Mouse (Mus musculus) G1E (cell line): ENCODE measurements at regions not wholly inside any gene's neighbourhood (a gene's known extent, or its start where the extent isn't known, plus 50 kb on each side); places are given as distances from the start of the nearest gene placed in this dataset.

Experiments used
- ATAC-seq: 2 replicates; pipeline ENCODE4 v1.8.0; 2016; ENCODE audit warnings: mild to moderate bottlenecking; ENCODE audit not compliant: insufficient number of reproducible peaks, poor library complexity, low FRiP score, severe bottlenecking; ENCODE audit errors: extremely low read depth
- DNase-seq: peaks from one replicate; pipeline ENCODE4 v3.0.0; 2012; ENCODE audit warnings: low spot score
- H3K27me3 ChIP-seq: 2 replicates; pipeline ENCODE4 v1.6.1; 2012; ENCODE audit warnings: mild to moderate bottlenecking, low read length, inconsistent platforms; ENCODE audit not compliant: insufficient read depth
- H3K36me3 ChIP-seq: replicated peaks from 2 replicates; pipeline ENCODE3; 2012; ENCODE audit warnings: mild to moderate bottlenecking, inconsistent platforms
- H3K4me1 ChIP-seq: 2 replicates; pipeline ENCODE4 v1.6.1; 2012; ENCODE audit warnings: low read depth, low read length, inconsistent platforms, mixed read lengths; ENCODE audit not compliant: insufficient read depth
- H3K4me3 ChIP-seq: 2 replicates; pipeline ENCODE4 v1.5.1; 2012; ENCODE audit warnings: low read depth, mild to moderate bottlenecking, inconsistent platforms, low read length, moderate library complexity, mixed read lengths
- H3K9me3 ChIP-seq: replicated peaks from 2 replicates; pipeline ENCODE4 v1.6.1; 2012; ENCODE audit warnings: inconsistent platforms
- CTCF ChIP-seq: IDR thresholded peaks from 2 replicates; pipeline ENCODE4 v1.5.1; 2012; ENCODE audit warnings: low read depth, low read length, inconsistent platforms, mixed read lengths
- GATA1 ChIP-seq: IDR thresholded peaks from 2 replicates; pipeline ENCODE4 v1.6.1; 2012; ENCODE audit warnings: borderline replicate concordance, low read length, inconsistent platforms, mixed read lengths
- GATA2 ChIP-seq: IDR thresholded peaks from 2 replicates; pipeline ENCODE4 v1.6.1; 2012; ENCODE audit warnings: low read depth, low read length, inconsistent platforms, borderline replicate concordance
- POLR2AphosphoS5 ChIP-seq: IDR thresholded peaks from 2 replicates; pipeline ENCODE4 v1.6.1; 2012; ENCODE audit warnings: low read depth, low read length, inconsistent platforms; ENCODE audit not compliant: insufficient replicate concordance
- TAL1 ChIP-seq: conservative IDR thresholded peaks from 2 replicates; pipeline ENCODE4 v1.6.1; 2012; ENCODE audit warnings: low read depth, low read length, inconsistent platforms, mixed read lengths

DNA sequence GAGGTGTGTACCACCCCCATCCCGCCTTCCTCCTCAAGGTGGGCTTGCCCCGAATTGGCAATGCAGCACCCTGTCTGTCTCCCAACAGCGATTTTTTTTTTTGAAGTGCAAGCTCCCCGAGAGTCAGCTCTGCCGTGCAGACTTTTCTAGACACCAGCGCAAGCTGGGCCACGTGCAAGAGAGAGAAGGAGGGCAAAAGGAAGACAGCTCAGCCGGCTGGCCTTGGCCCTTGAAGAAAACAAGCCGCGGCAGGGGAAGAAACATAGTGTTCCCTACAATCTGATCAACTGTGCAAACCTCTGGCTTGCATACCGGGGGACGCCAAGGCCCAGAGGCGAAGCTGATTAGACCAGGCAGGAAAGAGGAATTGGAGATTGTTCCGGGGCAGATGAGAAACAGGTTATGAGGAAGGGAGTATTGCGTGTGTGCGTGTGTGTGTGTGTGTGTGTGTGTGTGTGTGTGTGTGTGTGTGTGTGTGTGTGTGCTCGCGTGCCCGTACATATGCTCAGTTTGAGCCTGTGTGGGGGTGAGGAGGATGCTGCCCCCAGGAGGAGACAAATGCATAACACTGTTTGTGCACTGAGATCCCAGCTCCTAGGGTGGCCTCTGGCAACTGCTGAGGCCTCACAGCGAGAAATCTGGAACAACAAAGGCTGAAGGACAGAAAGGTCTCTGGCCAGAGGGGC is 83.2 kb upstream of the Zfp648 start:
- peaks cover 17% of the 10 kb centered on the region for H3K27me3 ChIP-seq
- H3K4me3 ChIP-seq = no peak overlapping the region
- ATAC-seq (no peak), DNase-seq (no peak)
- no peaks in the 10 kb centered on the region for H3K36me3 ChIP-seq
- H3K4me1 ChIP-seq = no peaks in the 10 kb centered on the region
- TF ChIP-seq GATA2 = no peak
- TF ChIP-seq CTCF = no peak
- no peak for TF ChIP-seq TAL1
- no peak for TF ChIP-seq POLR2AphosphoS5
- no peak for TF ChIP-seq GATA1
- no peaks in the 10 kb centered on the region for H3K9me3 ChIP-seq

DNA sequence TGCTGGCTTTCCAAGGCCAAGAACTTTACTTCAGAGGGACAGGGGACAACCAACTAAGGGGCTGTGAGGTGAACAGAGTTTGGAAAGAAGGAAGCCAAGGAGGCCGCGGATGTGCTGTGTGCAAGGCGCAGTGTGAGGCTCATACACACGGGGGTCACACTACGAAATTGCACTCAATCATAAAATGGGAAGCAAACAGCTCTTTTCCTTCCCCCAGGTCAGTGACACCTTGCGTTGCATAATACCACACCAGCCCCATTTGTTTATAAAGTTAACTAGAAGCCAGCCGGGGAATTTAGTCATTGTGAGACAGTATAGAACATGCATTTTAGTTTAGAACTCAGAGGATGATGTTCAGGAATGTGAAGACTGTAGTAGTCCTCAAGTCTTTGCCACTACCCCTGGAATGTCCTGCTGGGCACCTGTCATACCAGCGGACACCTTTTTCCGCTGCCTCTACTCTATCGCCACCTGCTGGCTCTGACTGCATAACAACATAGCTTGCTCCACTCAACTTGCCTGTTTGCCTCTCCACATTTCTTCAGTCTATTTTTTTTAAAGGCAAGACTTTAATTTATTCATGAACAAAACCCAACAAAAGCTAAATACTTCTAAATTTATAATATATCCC is 82.5 kb upstream of the Zfp648 start:
- peak; percentile 57; the same call in 1 of the 2 replicates for ATAC-seq
- Histone ChIP-seq H3K27me3 (peaks cover 15% of the 10 kb centered on the region), H3K4me1 (no peaks in the 10 kb centered on the region), H3K4me3 (no peak overlapping the region), H3K36me3 (no peaks in the 10 kb centered on the region), H3K9me3 (no peaks in the 10 kb centered on the region)
- peak; percentile 29 for DNase-seq
- TF ChIP-seq GATA2 = no peak
- peak; percentile 63 for TF ChIP-seq CTCF

GRCm38 (mm10) chr1:154119611-154120010 is 81.4 kb upstream of the Zfp648 start:
- Histone ChIP-seq H3K27me3 (peaks cover 11% of the 10 kb centered on the region; the same call in 1 of the 2 replicates), H3K4me3 (no peak overlapping the region), H3K9me3 (no peaks in the 10 kb centered on the region), H3K4me1 (no peaks in the 10 kb centered on the region), H3K36me3 (no peaks in the 10 kb centered on the region)
- no peak for TF ChIP-seq CTCF
- no peak for TF ChIP-seq GATA1
- no peak for TF ChIP-seq GATA2
- TF ChIP-seq POLR2AphosphoS5 = no peak
- TF ChIP-seq TAL1 = no peak
- DNase-seq (no peak), ATAC-seq (no peak)

DNA sequence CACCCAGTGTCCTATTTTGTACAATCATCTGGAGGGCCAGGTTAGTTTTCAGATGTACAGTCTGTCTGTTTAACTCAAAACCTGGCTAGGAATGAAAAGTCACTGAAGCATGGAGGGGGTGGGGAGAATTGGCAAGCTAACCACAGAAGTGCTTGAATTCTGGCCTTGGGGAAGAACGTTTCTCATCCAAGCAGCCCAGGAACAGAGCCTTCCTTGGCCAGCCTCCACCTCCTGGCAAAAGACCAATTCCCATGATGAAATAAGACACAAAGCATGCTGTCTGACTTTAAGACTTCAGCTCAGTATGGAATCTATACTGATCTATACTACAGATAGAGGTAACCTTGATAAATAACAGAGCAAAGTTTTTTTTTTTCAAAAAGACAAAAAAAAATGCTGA is 80.3 kb upstream of the Zfp648 start:
- H3K36me3 ChIP-seq = no peaks in the 10 kb centered on the region
- H3K9me3 ChIP-seq = no peaks in the 10 kb centered on the region
- H3K4me3 ChIP-seq = no peak overlapping the region
- ATAC-seq (no peak), DNase-seq (no peak)
- H3K4me1 ChIP-seq = no peaks in the 10 kb centered on the region
- TF ChIP-seq GATA1 = no peak
- no peak for TF ChIP-seq POLR2AphosphoS5
- no peak for TF ChIP-seq GATA2
- no peak for TF ChIP-seq CTCF
- TF ChIP-seq TAL1 = no peak
- peaks cover 9% of the 10 kb centered on the region; the same call in 1 of the 2 replicates for H3K27me3 ChIP-seq

DNA sequence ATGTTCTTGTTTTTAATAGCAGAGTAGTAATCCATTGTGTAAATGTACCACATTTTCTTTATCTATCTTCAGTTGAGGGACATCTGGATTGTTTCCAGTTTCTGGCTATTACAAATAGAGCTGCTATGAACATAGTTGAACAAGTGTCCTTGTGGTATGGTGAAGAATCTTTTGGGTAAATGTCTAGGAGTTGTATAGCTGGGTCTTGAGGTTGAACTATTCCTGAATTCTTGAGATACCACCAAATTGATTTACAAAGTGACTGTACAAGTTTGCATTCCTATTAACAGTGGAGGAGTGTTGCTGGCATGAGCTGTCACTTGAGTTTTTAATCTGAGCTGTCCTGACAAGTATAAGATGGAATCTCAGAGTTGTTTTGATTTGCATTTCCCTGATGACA is 76.0 kb upstream of the Zfp648 start:
- no peaks in the 10 kb centered on the region for H3K9me3 ChIP-seq
- peaks cover 4% of the 10 kb centered on the region; the same call in 1 of the 2 replicates for H3K27me3 ChIP-seq
- no peak for DNase-seq
- H3K36me3 ChIP-seq = no peaks in the 10 kb centered on the region
- no peak for TF ChIP-seq GATA2
- TF ChIP-seq TAL1 = no peak
- no peak for TF ChIP-seq GATA1
- no peak for TF ChIP-seq CTCF
- no peak for TF ChIP-seq POLR2AphosphoS5
- no peak for ATAC-seq
- no peak overlapping the region for H3K4me3 ChIP-seq
- no peaks in the 10 kb centered on the region for H3K4me1 ChIP-seq

DNA sequence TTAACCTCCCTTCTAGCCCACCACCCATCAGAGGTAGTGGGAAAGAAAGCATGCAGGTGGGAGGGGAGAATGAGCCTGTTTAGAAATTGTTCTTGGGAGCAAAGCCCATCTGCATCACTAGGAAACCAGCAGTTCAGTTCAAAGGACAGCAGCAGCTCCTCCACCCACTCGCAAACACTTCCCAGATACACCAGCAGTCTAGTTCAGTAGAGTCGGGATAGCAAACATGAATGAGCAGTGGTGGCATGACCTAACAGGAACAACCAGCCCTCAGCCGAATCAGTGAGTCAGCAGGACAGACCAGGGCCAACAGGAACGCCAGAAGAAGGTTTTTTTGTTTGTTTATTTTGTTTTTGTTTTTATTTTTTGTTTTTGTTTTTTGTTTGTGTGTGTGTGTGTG is 74.5 kb upstream of the Zfp648 start:
- Histone ChIP-seq H3K27me3 (peaks cover 4% of the 10 kb centered on the region; the same call in 1 of the 2 replicates), H3K36me3 (no peaks in the 10 kb centered on the region), H3K4me3 (no peak overlapping the region), H3K9me3 (no peaks in the 10 kb centered on the region), H3K4me1 (no peaks in the 10 kb centered on the region)
- DNase-seq (no peak), ATAC-seq (no peak)
- no peak for TF ChIP-seq GATA1
- no peak for TF ChIP-seq TAL1
- no peak for TF ChIP-seq POLR2AphosphoS5
- TF ChIP-seq CTCF = no peak
- TF ChIP-seq GATA2 = no peak

- ATAC-seq = no peak
- Histone ChIP-seq H3K36me3 (no peaks in the 10 kb centered on the region), H3K27me3 (no peaks in the 10 kb centered on the region), H3K4me3 (no peak overlapping the region), H3K9me3 (no peaks in the 10 kb centered on the region), H3K4me1 (no peaks in the 10 kb centered on the region)
- DNase-seq = no peak
- TF ChIP-seq CTCF (no peak), GATA1 (no peak), GATA2 (no peak), POLR2AphosphoS5 (no peak), TAL1 (no peak)
Observed at GRCm38 (mm10) chr1:154139488-154139887, 61.5 kb upstream of the Zfp648 start.
